Comparison of ENCODE assay signal across 22 mouse cellular contexts in the genomic region with DNA sequence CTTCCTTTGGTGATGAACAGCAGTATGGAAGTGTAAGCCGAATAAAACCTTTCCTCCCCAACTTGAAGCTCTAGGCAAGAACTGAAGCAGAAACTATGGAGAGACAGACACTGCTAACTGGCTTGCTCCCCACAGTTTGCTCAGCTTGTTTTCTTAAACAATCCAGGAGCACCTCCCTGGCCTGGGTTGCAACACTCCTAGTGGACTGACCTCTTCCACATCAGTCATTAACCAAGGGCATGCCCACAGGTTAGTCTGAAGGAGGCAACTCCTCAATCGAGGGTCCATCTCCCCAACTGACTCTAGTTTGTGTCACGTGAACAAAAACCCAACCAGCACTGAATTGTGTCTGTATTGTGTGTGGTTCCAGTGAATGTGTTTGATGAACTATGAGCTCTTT. TPM values are rescaled to one million over a fixed set of nuclear protein-coding genes. Genes with fewer than 3 reads are reported as not detected.
DNase-seq lines count a peak whose midpoint lies in the region; ATAC-seq and TF ChIP-seq lines count a peak whose summit lies in the region.
"Had no signal": no experiment of that assay in that cellular context is flagged by ENCODE, and none has a peak within 500 bp of the region (broad histone marks: within the 10 kb centered on the region; RNA-seq: fewer than 3 reads in every experiment).

No protein-coding gene starts in this region.

- H3K4me3 ChIP-seq in intestine, embryonic 16.5 days (ENCODE audit: low read length) = no peak overlapping the region
- H3K4me3 ChIP-seq in intestine, embryonic 15.5 days (replicated peaks) = no peak overlapping the region
- H3K4me3 ChIP-seq in liver, adult 2 months (ENCODE audit: insufficient read depth, low read depth, low read length) = no peak overlapping the region
- H3K4me3 ChIP-seq in liver, embryonic 16.5 days (ENCODE audit: low read depth, low read length) = no peak overlapping the region
- no peak overlapping the region for H3K4me3 ChIP-seq in midbrain, embryonic 16.5 days (ENCODE audit: low read depth, low read length)
- H3K4me3 ChIP-seq: forebrain, embryonic 10.5 days; heart, embryonic 13.5 days; midbrain, embryonic 15.5 days; myocyte; neural tube, embryonic 13.5 days had no signal

- DNase-seq in liver, adult 2 months (ENCODE audit: extremely low read depth, low read depth, low spot score) = peak; percentile 92
- no peak for DNase-seq in urinary bladder, postnatal 14 days (ENCODE audit: low spot score)
- DNase-seq in adrenal gland, postnatal 10 days = no peak

- H3K27ac ChIP-seq in intestine, embryonic 16.5 days (ENCODE audit: low read length) = no peak overlapping the region
- no peak overlapping the region for H3K27ac ChIP-seq in intestine, embryonic 15.5 days
- no peak overlapping the region for H3K27ac ChIP-seq in liver, adult 2 months (replicated peaks; ENCODE audit: insufficient read depth, low read depth, low read length)
- peak overlapping the region; percentile 67 for H3K27ac ChIP-seq in liver, embryonic 16.5 days (ENCODE audit: low read length)
- no peak overlapping the region for H3K27ac ChIP-seq in midbrain, embryonic 16.5 days (ENCODE audit: low read length)
- H3K27ac ChIP-seq: forebrain, embryonic 10.5 days; heart, embryonic 13.5 days; midbrain, embryonic 15.5 days; neural tube, embryonic 13.5 days had no signal

- H3K4me1 ChIP-seq in intestine, embryonic 16.5 days (ENCODE audit: control insufficient read depth, insufficient read depth, low read length) = peaks cover 7% of the 10 kb centered on the region; the same call in 1 of the 2 replicates
- 0 out of 2 replicates have a peak, but pooled peaks cover 4% of the 10 kb centered on the region for H3K4me1 ChIP-seq in intestine, embryonic 15.5 days (replicated peaks)
- H3K4me1 ChIP-seq in liver, adult 2 months (ENCODE audit: control insufficient read depth, insufficient read depth, low read length) = peaks cover 4% of the 10 kb centered on the region; the same call in 1 of the 2 replicates
- H3K4me1 ChIP-seq in liver, embryonic 16.5 days (ENCODE audit: control insufficient read depth, low read depth, low read length) = peaks cover 5% of the 10 kb centered on the region
- H3K4me1 ChIP-seq in midbrain, embryonic 16.5 days (ENCODE audit: control insufficient read depth, insufficient read depth, low read length) = no peaks in the 10 kb centered on the region
- H3K4me1 ChIP-seq: forebrain, embryonic 10.5 days; midbrain, embryonic 15.5 days had no signal

- 47% methylated on average over 3 of the region's 3 CpGs for WGBS in intestine, embryonic 16.5 days
- WGBS in intestine, embryonic 15.5 days = 45% methylated on average over 3 of the region's 3 CpGs
- 16% methylated on average over 3 of the region's 3 CpGs for WGBS in liver, adult 2 months
- WGBS in liver, embryonic 16.5 days (ENCODE audit: insufficient replicate concordance) = 29% methylated on average over 3 of the region's 3 CpGs
- 52% methylated on average over 3 of the region's 3 CpGs for WGBS in midbrain, embryonic 16.5 days

- no peak for TF ChIP-seq CTCF in liver, adult 2 months (IDR thresholded peaks at IDR 0.05; ENCODE audit: low read depth, low read length)

- ATAC-seq in intestine, embryonic 16.5 days = peak; percentile 51; the same call in 1 of the 2 replicates
- ATAC-seq in intestine, embryonic 15.5 days = no peak
- peak; percentile 29 for ATAC-seq in CD4-positive, CD25-positive, alpha-beta regulatory T cell, adult 4 months
- ATAC-seq in liver, embryonic 16.5 days (ENCODE audit: low read depth) = peak; percentile 84
- no peak for ATAC-seq in midbrain, embryonic 16.5 days

- H3K9me3 ChIP-seq in intestine, embryonic 16.5 days (ENCODE audit: control insufficient read depth, low read length) = no peaks in the 10 kb centered on the region
- H3K9me3 ChIP-seq in intestine, embryonic 15.5 days = no peaks in the 10 kb centered on the region
- H3K9me3 ChIP-seq in liver, embryonic 16.5 days (replicated peaks; ENCODE audit: control insufficient read depth, low read length) = no peaks in the 10 kb centered on the region
- no peaks in the 10 kb centered on the region for H3K9me3 ChIP-seq in midbrain, embryonic 16.5 days (replicated peaks; ENCODE audit: control insufficient read depth, low read length, poor library complexity, severe bottlenecking)
- H3K9me3 ChIP-seq: forebrain, embryonic 10.5 days; heart, embryonic 13.5 days; midbrain, embryonic 15.5 days; neural tube, embryonic 13.5 days had no signal

- no peaks in the 10 kb centered on the region for H3K27me3 ChIP-seq in intestine, embryonic 16.5 days (replicated peaks; ENCODE audit: control insufficient read depth, insufficient read depth, low read length)
- H3K27me3 ChIP-seq in intestine, embryonic 15.5 days (replicated peaks) = no peaks in the 10 kb centered on the region
- no peaks in the 10 kb centered on the region for H3K27me3 ChIP-seq in liver, adult 2 months (ENCODE audit: control insufficient read depth, insufficient read depth, low read length)
- no peaks in the 10 kb centered on the region for H3K27me3 ChIP-seq in liver, embryonic 16.5 days (ENCODE audit: control insufficient read depth, insufficient read depth, low read depth, low read length)
- no peaks in the 10 kb centered on the region for H3K27me3 ChIP-seq in midbrain, embryonic 16.5 days (ENCODE audit: control insufficient read depth, insufficient read depth, low read depth, low read length)
- H3K27me3 ChIP-seq: midbrain, embryonic 15.5 days; neural tube, embryonic 13.5 days had no signal

- H3K36me3 ChIP-seq in intestine, embryonic 16.5 days (ENCODE audit: control insufficient read depth, insufficient read depth, low read length) = no peaks in the 10 kb centered on the region
- H3K36me3 ChIP-seq in intestine, embryonic 15.5 days = 0 out of 2 replicates have a peak, but pooled peaks cover 3% of the 10 kb centered on the region
- no peaks in the 10 kb centered on the region for H3K36me3 ChIP-seq in liver, adult 2 months (ENCODE audit: control insufficient read depth, insufficient read depth, low read length)
- H3K36me3 ChIP-seq in liver, embryonic 16.5 days (ENCODE audit: control insufficient read depth, insufficient read depth) = no peaks in the 10 kb centered on the region; the same call in 1 of the 2 replicates
- H3K36me3 ChIP-seq in midbrain, embryonic 16.5 days (ENCODE audit: control insufficient read depth, insufficient read depth, low read length) = no peaks in the 10 kb centered on the region
- H3K36me3 ChIP-seq: forebrain, embryonic 10.5 days; heart, embryonic 13.5 days; midbrain, embryonic 15.5 days; neural tube, embryonic 13.5 days had no signal

- H3K9ac ChIP-seq in intestine, embryonic 16.5 days (ENCODE audit: low read depth, low read length) = no peak overlapping the region
- H3K9ac ChIP-seq in intestine, embryonic 15.5 days = no peak overlapping the region
- no peak overlapping the region for H3K9ac ChIP-seq in liver, adult 2 months (ENCODE audit: low read depth, low read length)
- H3K9ac ChIP-seq in liver, embryonic 16.5 days (ENCODE audit: low read depth, low read length) = no peak overlapping the region
- H3K9ac ChIP-seq in midbrain, embryonic 16.5 days (ENCODE audit: low read depth, low read length) = no peak overlapping the region
- H3K9ac ChIP-seq: forebrain, postnatal 0 days; heart, embryonic 13.5 days; midbrain, embryonic 15.5 days; neural tube, embryonic 13.5 days had no signal

- no peaks in the 10 kb centered on the region for H3K79me2 ChIP-seq in liver, adult 2 months (ENCODE audit: control insufficient read depth, insufficient read depth, low read length)

- no peak for TF ChIP-seq POLR2A in liver, adult 2 months (IDR thresholded peaks at IDR 0.05; ENCODE audit: extremely low read depth, insufficient read depth, low read length)

- no peak overlapping the region for H3K4me2 ChIP-seq in intestine, embryonic 16.5 days (ENCODE audit: low read depth, low read length)
- no peak overlapping the region for H3K4me2 ChIP-seq in intestine, embryonic 15.5 days (replicated peaks)
- H3K4me2 ChIP-seq in liver, embryonic 16.5 days (ENCODE audit: low read depth, low read length) = no peak overlapping the region
- H3K4me2 ChIP-seq in midbrain, embryonic 16.5 days (ENCODE audit: low read length) = no peak overlapping the region
- H3K4me2 ChIP-seq: heart, embryonic 13.5 days; midbrain, embryonic 15.5 days; neural tube, embryonic 13.5 days had no signal

RNA-seq across cellular contexts. Expression of a gene that starts 17.3 kb away (rescaled TPM):
- polyA plus RNA-seq in intestine, embryonic 16.5 days (2015; fragmentation: Nextera tagmentation; extraction: Ambion mirVana) = 34.5 and 37.7 TPM in 2 replicates
- polyA plus RNA-seq in intestine, embryonic 15.5 days (2015; fragmentation: Nextera tagmentation; extraction: Ambion mirVana) = 30.5 and 31.6 TPM in 2 replicates
- polyA plus RNA-seq in CD4-positive, CD25-positive, alpha-beta regulatory T cell, adult 4 months (2017; shearing (Covaris generic)) = 10 to 100 TPM; 28.3 to 31.1 TPM
- total RNA-seq in liver, adult 2 months (2014; rRNA removed) = 22.1 and 36.8 TPM in 2 replicates
- 3.0 and 5.2 TPM in 2 replicates for polyA plus RNA-seq in liver, adult 2 months (2012; rRNA removed)
- 40.1 and 51.0 TPM in 2 replicates for polyA plus RNA-seq in liver, embryonic 16.5 days (2015; fragmentation: Nextera tagmentation; extraction: Ambion mirVana)
- 10 to 100 TPM in 1 of 2 experiments, 1 to 10 TPM in 1; 6.0 to 14.8 TPM for total RNA-seq in adrenal gland, postnatal 10 days (2021)
- 0.54 and 0.70 TPM in 2 replicates for polyA plus RNA-seq in midbrain, embryonic 16.5 days (2015; fragmentation: Nextera tagmentation; extraction: Ambion mirVana)
- total RNA-seq: heart, adult 18-20 months; left cerebral cortex, adult 18-20 months; left cerebral cortex, postnatal 36 days had no signal

RNA-seq across cellular contexts. Expression of a gene that starts 20.8 kb away (rescaled TPM):
- polyA plus RNA-seq in intestine, embryonic 16.5 days (2015; fragmentation: Nextera tagmentation; extraction: Ambion mirVana) = not detected in 2 replicates
- polyA plus RNA-seq in intestine, embryonic 15.5 days (2015; fragmentation: Nextera tagmentation; extraction: Ambion mirVana) = 0.06 TPM in 1 of 2 replicates, not detected in the other
- 1 to 10 TPM in 1 of 2 experiments, under 1 TPM in 1; 0.70 to 1.2 TPM for polyA plus RNA-seq in CD4-positive, CD25-positive, alpha-beta regulatory T cell, adult 4 months (2017; shearing (Covaris generic))
- not detected in 2 replicates for total RNA-seq in liver, adult 2 months (2014; rRNA removed)
- polyA plus RNA-seq in liver, adult 2 months (2012; rRNA removed) = 0.04 TPM in 1 of 2 replicates, not detected in the other
- polyA plus RNA-seq in liver, embryonic 16.5 days (2015; fragmentation: Nextera tagmentation; extraction: Ambion mirVana) = not detected in 2 replicates
- total RNA-seq in adrenal gland, postnatal 10 days (2021) = under 1 TPM in 1 of 2 experiments, not detected in 1; 0.15 TPM
- polyA plus RNA-seq in midbrain, embryonic 16.5 days (2015; fragmentation: Nextera tagmentation; extraction: Ambion mirVana) = not detected in 2 replicates
- total RNA-seq: adrenal gland, adult 2 months; forebrain, postnatal 0 days; gastrocnemius, postnatal 14 days; left cerebral cortex, adult 18-20 months; left cerebral cortex, postnatal 36 days had no signal
- polyA plus RNA-seq: adrenal gland, adult 2 months; embryonic facial prominence, embryonic 11.5 days; forebrain, embryonic 10.5 days; forebrain, postnatal 0 days; heart, embryonic 13.5 days; hindbrain, embryonic 11.5 days; kidney, embryonic 14.5 days; midbrain, embryonic 15.5 days; myocyte; neural tube, embryonic 13.5 days had no signal

Comparison
In these comparisons a context has a peak if more than half of its experiments do, and no peak if none do; other contexts are left out.
1. ATAC-seq: peak in intestine, embryonic 16.5 days (single experiment), CD4-positive, CD25-positive, alpha-beta regulatory T cell, adult 4 months (single experiment) and liver, embryonic 16.5 days (single experiment); none in intestine, embryonic 15.5 days (single experiment) and midbrain, embryonic 16.5 days (single experiment).